Mouse (Mus musculus) fat pad, adult 2 months (tissue): ENCODE measurements at regions not wholly inside any gene's neighbourhood (a gene's known extent, or its start where the extent isn't known, plus 50 kb on each side); places are given as distances from the start of the nearest gene placed in this dataset.

ENCODE experiments used
- DNase-seq: peaks from one replicate; pipeline ENCODE4 v3.0.0-alpha.2; 2011; ENCODE audit warnings: low read depth, low spot score; ENCODE audit errors: extremely low read depth

- peak; percentile 14 for DNase-seq
These were observed 85.0 kb downstream of the Bach1 start for GRCm38 (mm10) chr16:87783561-87784304.

- no peak for DNase-seq
These were observed 85.8 kb downstream of the Bach1 start for GRCm38 (mm10) chr16:87784405-87784994.

- no peak for DNase-seq
These were observed 90.8 kb downstream of the Bach1 start for GRCm38 (mm10) chr16:87789539-87789938.

GRCm38 (mm10) chr16:87789957-87790356 lies 91.2 kb downstream of the Bach1 start:
- DNase-seq: no peak

- DNase-seq: peak; percentile 11
These were observed 97.9 kb downstream of the Bach1 start for GRCm38 (mm10) chr16:87796514-87797248.

- DNase-seq: no peak
These were observed 103.6 kb downstream of the Bach1 start for GRCm38 (mm10) chr16:87802317-87802716.

GRCm38 (mm10) chr16:87817590-87817989 lies 118.8 kb downstream of the Bach1 start:
- no peak for DNase-seq

- DNase-seq: no peak
These were observed 135.6 kb downstream of the Bach1 start for GRCm38 (mm10) chr16:87834296-87834695.

GRCm38 (mm10) chr16:87840949-87841546 lies 142.3 kb downstream of the Bach1 start:
- DNase-seq: no peak
